Mouse (Mus musculus) testis, adult 2 months (tissue): ENCODE data around the gene Zmiz1.

ENCODE experiments used
- CTCF ChIP-seq: fragments of 200-500 bp; IDR thresholded peaks from 2 replicates; pipeline ENCODE4 v1.5.1; 2012; ENCODE audit warnings: low read depth, mild to moderate bottlenecking, inconsistent platforms, low read length, moderate library complexity; ENCODE audit not compliant: control insufficient read depth, insufficient read depth, insufficient replicate concordance
- POLR2A ChIP-seq: fragments of 200-500 bp; IDR thresholded peaks from 2 replicates; pipeline ENCODE4 v1.6.1; 2012; ENCODE audit warnings: low read depth, mild to moderate bottlenecking, inconsistent platforms, low read length, moderate library complexity; ENCODE audit not compliant: control insufficient read depth

- TF ChIP-seq CTCF (no peak), POLR2A (no peak)
Measured at GRCm38 (mm10) chr14:25454066-25454760, 4.8 kb upstream of the Zmiz1 start.
